Mouse (Mus musculus) embryonic facial prominence, embryonic 15.5 days (tissue): Measurements from ENCODE around the gene Dock8. TPM values are rescaled to one million over a fixed set of nuclear protein-coding genes. Genes with fewer than 3 reads are reported as not detected.
"Not testable (repeated sequence)": the region's sequence is repeated elsewhere in the genome, so short reads cannot be mapped to it uniquely, and the experiment has no call there.

Source experiments
- ATAC-seq: fragments of 200-750 bp; cut with Nextera tagmentation; 2 replicates; pipeline ENCODE4 v1.8.0; 2017; ENCODE audit warnings: low read depth, moderate TSS enrichment; ENCODE audit not compliant: insufficient number of reproducible peaks, low FRiP score, low TSS enrichment
- H3K27ac ChIP-seq: fragments of 300-500 bp; sonication (generic); replicated peaks from 2 replicates; pipeline ENCODE4 v1.5.1; 2015; ENCODE audit warnings: mild to moderate bottlenecking, inconsistent platforms
- H3K27me3 ChIP-seq: fragments of 300-500 bp; sonication (generic); 2 replicates; pipeline ENCODE4 v1.6.1; 2015; ENCODE audit warnings: inconsistent platforms
- H3K36me3 ChIP-seq: fragments of 300-500 bp; sonication (generic); 2 replicates; pipeline ENCODE4 v1.6.1; 2015; ENCODE audit warnings: mild to moderate bottlenecking, inconsistent platforms
- H3K4me1 ChIP-seq: fragments of 300-500 bp; sonication (generic); 2 replicates; pipeline ENCODE4 v1.6.1; 2015; ENCODE audit warnings: inconsistent platforms
- H3K4me2 ChIP-seq: fragments of 300-500 bp; sonication (generic); replicated peaks from 2 replicates; pipeline ENCODE4 v1.6.1; 2015; ENCODE audit warnings: mild to moderate bottlenecking, inconsistent platforms
- H3K4me3 ChIP-seq: fragments of 300-500 bp; sonication (generic); replicated peaks from 2 replicates; pipeline ENCODE4 v1.5.1; 2015; ENCODE audit warnings: mild to moderate bottlenecking, inconsistent platforms
- H3K9ac ChIP-seq: fragments of 300-500 bp; sonication (generic); 2 replicates; pipeline ENCODE4 v1.6.1; 2015; ENCODE audit warnings: inconsistent platforms
- H3K9me3 ChIP-seq: fragments of 300-500 bp; sonication (generic); replicated peaks from 2 replicates; pipeline ENCODE4 v1.6.1; 2016; ENCODE audit warnings: inconsistent platforms
- WGBS: fragments of 180-500 bp; shearing (Covaris S2); methylation state at CpG from one replicate; pipeline ENCODE4 v1.1.7; 2015; 5-methylcytosine and 5-hydroxymethylcytosine counted together
- polyA plus RNA-seq: library from polyadenylated mRNA; unstranded; fragments of >200 nt; fragmentation: Nextera tagmentation; extraction: Ambion mirVana; gene quantifications from 2 replicates; pipeline ENCODE4 v1.2.1, GENCODE M21; 2015

Dock8 gene
- polyA plus RNA-seq, 1 experiment from 2014 or later: 10.4 TPM

DNA sequence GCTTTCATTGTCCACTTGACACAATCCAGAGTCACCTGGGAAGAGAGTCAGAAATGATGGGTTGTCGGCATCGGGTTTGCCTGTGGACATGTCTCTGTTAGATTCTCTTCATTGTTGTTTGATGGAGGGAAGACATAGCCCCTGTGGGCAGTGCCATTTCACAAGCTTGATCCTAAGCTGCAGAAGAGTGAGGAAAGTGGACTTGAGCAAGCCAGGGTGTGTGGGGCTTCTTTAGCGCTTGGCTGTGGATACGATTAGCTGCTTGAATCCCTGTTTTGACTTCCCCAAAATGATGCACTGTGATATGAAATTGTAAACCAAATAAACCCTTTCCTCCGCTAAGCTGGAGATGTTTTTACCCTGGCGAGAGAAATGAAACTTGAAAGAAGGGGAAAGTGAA is 2.7 kb downstream of the Dock8 start:
- no peak overlapping the region for H3K4me2 ChIP-seq
- no peaks in the 10 kb centered on the region for H3K36me3 ChIP-seq
- H3K4me1 ChIP-seq: peaks cover 15% of the 10 kb centered on the region
- no peak overlapping the region for H3K4me3 ChIP-seq
- H3K27me3 ChIP-seq: peaks cover 48% of the 10 kb centered on the region
- H3K9ac ChIP-seq: no peak overlapping the region
- WGBS: 70% methylated on average over 6 of the region's 6 CpGs
- H3K9me3 ChIP-seq: no peaks in the 10 kb centered on the region
- H3K27ac ChIP-seq: no peak overlapping the region
- ATAC-seq: no peak

DNA sequence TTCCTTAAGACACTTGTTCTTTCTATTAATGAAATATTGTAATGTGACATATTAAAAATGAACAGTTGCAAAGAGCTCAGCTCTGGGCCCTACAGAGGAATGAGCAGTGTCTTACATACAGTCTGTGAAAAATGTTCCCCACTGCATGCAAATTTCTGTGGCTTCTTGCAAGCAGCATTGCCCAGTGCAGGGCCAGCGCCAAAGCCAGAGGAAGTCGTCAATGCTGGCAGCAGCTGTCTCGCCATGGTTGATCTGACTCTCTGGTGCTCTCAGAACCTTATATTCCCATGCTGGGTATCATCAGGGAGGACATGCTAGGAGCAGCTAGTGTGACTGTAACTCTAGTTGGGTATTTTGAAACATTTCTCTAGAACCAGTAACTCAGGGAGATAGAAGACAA is 3.5 kb downstream of the Dock8 start:
- 66% methylated on average over 3 of the region's 3 CpGs for WGBS
- H3K36me3 ChIP-seq: no peaks in the 10 kb centered on the region
- no peak overlapping the region for H3K27ac ChIP-seq
- no peak overlapping the region for H3K9ac ChIP-seq
- H3K4me1 ChIP-seq: peaks cover 15% of the 10 kb centered on the region
- H3K4me3 ChIP-seq: no peak overlapping the region
- H3K4me2 ChIP-seq: no peak overlapping the region
- no peaks in the 10 kb centered on the region for H3K9me3 ChIP-seq
- ATAC-seq: no peak
- H3K27me3 ChIP-seq: peaks cover 46% of the 10 kb centered on the region

DNA sequence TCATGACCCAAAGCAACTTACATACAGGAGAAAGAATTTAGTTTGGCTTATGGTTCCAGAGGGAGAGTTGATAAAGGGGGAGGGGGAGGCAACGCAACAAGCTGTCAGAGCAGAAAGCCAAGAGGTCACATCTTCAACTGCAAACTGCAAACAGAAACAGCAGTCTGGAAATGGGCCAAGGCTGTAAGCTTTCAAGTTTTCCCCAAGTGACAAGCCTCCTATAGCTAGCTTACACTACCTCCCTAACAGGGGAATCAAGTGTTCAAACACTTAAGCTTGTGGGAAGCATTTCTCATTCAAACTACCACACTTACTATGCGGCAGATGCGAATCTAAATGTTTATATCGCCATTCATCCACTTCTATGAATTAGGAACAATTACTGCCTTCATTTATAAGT is 4.5 kb downstream of the Dock8 start:
- WGBS: 42% methylated on average over 4 of the region's 4 CpGs
- Histone ChIP-seq H3K9ac (no peak overlapping the region), H3K4me2 (no peak overlapping the region), H3K4me3 (no peak overlapping the region), H3K4me1 (peaks cover 15% of the 10 kb centered on the region), H3K36me3 (no peaks in the 10 kb centered on the region), H3K9me3 (no peaks in the 10 kb centered on the region), H3K27me3 (peaks cover 40% of the 10 kb centered on the region), H3K27ac (no peak overlapping the region)
- ATAC-seq: no peak

DNA sequence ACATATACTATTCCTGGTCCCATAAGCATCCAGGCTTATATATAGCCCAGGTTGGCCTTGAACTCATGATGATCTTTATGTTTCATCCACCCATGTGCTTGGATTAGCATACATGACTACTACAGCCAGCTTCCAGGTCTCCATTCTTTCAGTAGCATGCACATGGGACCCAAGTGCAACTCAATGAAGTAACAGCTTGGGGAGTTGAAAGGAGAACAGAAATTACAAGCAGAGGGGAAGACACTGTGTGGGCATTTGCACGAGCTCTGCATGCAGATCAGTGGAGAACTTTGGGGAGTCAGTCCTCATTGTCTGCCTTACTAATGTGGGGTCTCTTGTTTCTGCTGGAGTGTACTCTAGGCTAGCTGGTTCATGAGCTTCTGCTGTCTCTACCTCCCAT is 7.4 kb downstream of the Dock8 start:
- H3K9ac ChIP-seq: no peak overlapping the region
- no peak overlapping the region for H3K4me3 ChIP-seq
- 84% methylated on average over 1 of the region's 1 CpGs for WGBS
- ATAC-seq: no peak
- no peaks in the 10 kb centered on the region for H3K9me3 ChIP-seq
- 0 out of 2 replicates have a peak, but pooled peaks cover 5% of the 10 kb centered on the region for H3K4me1 ChIP-seq
- H3K4me2 ChIP-seq: no peak overlapping the region
- no peaks in the 10 kb centered on the region for H3K36me3 ChIP-seq
- H3K27me3 ChIP-seq: peaks cover 14% of the 10 kb centered on the region
- H3K27ac ChIP-seq: no peak overlapping the region

DNA sequence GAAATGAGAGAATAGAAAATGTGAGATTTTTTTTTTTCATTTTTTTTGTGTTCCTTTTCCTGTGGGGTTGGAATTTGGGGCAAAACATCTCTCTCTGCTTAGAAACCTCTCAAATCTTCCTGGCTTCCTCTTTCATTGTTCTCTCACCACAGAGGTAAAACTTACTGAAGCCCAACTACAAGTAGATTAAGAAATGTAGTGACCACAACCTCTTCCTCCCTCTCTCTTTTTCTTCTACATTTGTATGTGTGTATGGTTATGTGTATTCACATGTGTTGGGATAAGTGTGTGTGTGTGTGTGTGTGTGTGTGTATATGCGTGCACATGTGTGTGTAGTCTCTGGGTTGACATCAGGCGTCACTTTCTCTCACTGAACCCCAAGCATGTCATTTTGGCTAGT is 9.2 kb downstream of the Dock8 start:
- Histone ChIP-seq H3K9me3 (no peaks in the 10 kb centered on the region), H3K27me3 (no peaks in the 10 kb centered on the region), H3K4me3 (no peak overlapping the region), H3K9ac (no peak overlapping the region), H3K4me2 (no peak overlapping the region), H3K4me1 (0 out of 2 replicates have a peak, but pooled peaks cover 5% of the 10 kb centered on the region), H3K27ac (no peak overlapping the region), H3K36me3 (no peaks in the 10 kb centered on the region)
- 83% methylated on average over 2 of the region's 2 CpGs for WGBS
- no peak for ATAC-seq

DNA sequence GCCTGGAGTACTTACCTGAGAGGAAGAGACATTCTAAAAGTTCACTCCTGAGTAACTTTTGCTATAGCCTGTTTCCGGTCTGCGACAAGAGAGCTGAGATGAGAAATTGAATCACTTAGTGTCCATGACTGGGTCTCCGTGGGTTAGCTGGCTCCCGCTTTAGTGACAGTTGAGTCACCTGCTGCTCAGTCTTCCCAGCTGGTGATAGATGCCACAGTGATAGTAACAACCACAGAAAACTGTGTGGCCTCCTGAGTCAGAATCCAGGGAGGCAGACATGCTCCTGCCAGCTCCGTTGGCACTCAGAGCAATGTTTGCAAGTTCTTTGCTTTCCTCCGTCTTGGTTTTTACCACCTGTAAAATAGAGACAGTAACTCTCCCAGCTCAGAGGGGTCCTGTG is 23.4 kb downstream of the Dock8 start:
- H3K27me3 ChIP-seq: no peaks in the 10 kb centered on the region
- no peaks in the 10 kb centered on the region for H3K9me3 ChIP-seq
- WGBS: 83% methylated on average over 6 of the region's 6 CpGs
- H3K4me3 ChIP-seq: no peak overlapping the region
- H3K4me2 ChIP-seq: no peak overlapping the region
- H3K36me3 ChIP-seq: no peaks in the 10 kb centered on the region
- no peak for ATAC-seq
- H3K4me1 ChIP-seq: no peaks in the 10 kb centered on the region
- no peak overlapping the region for H3K9ac ChIP-seq
- H3K27ac ChIP-seq: no peak overlapping the region

DNA sequence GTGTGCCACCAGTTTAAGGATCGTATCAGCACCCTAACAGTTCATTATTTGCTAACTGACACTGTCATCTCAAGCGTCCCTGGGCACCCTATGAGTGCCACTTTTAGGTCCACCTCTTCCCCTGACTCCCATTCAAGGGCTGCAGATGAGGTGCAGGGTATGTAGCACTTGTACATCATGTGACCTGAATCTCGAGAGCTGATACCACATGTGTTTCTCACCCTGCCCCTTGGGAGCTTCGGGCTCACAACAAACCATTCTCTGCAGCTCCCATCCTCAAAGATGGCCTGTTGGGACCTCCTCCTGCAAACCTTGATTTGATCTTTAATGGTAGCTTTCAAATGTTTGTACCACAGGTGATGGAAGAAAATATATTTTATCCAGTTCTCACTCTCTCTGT is 32.4 kb downstream of the Dock8 start:
- H3K4me2 ChIP-seq: no peak overlapping the region
- H3K4me3 ChIP-seq: no peak overlapping the region
- no peak overlapping the region for H3K27ac ChIP-seq
- H3K9me3 ChIP-seq: no peaks in the 10 kb centered on the region
- no peaks in the 10 kb centered on the region for H3K36me3 ChIP-seq
- H3K4me1 ChIP-seq: 0 out of 2 replicates have a peak, but pooled peaks cover 3% of the 10 kb centered on the region
- no peak for ATAC-seq
- 79% methylated on average over 4 of the region's 4 CpGs for WGBS
- H3K27me3 ChIP-seq: no peaks in the 10 kb centered on the region
- no peak overlapping the region for H3K9ac ChIP-seq

DNA sequence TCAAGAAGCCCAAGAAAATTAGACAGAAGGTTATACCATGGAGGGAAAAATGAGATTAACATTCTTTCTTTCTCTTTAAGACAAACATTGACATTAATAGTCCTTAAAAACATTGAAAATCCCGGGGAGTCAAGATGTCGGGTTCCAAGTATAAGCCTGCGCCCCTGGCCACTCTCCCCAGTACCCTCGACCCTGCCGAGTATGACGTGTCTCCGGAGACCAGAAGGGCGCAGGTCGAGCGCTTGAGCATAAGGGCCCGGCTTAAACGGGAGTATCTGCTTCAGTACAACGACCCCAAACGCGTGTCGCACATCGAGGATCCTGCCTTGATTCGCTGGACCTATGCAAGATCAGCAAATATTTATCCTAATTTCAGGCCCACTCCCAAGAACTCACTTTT is 33.7 kb downstream of the Dock8 start:
- WGBS: 77% methylated on average over 8 of the region's 18 CpGs

DNA sequence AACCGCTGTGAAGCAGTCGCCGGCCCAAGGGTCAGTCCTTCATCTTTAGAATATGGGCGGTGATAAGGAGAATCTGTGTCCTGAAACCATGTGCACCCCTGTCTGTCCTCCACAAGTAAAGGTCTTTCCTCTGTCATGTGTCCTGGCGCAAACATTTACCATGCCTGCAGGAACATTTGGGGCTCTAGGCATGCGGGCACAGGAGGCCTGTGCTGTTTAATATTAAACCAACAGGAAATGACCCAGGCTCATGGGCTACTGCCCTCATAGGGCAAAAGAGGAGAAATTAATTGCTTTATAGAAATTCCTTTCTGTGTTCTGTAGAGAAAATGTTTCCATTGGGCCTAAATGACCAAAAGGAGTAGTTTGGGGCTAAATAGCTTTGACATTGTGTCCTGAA is 36.5 kb downstream of the Dock8 start:
- Histone ChIP-seq H3K4me1 (peaks cover 9% of the 10 kb centered on the region; the same call in 1 of the 2 replicates), H3K36me3 (no peaks in the 10 kb centered on the region), H3K4me3 (no peak overlapping the region), H3K9me3 (no peaks in the 10 kb centered on the region), H3K9ac (no peak overlapping the region), H3K27me3 (no peaks in the 10 kb centered on the region), H3K4me2 (no peak overlapping the region), H3K27ac (no peak overlapping the region)
- no peak for ATAC-seq
- 82% methylated on average over 6 of the region's 6 CpGs for WGBS

More for the DNA sequence above, 33.7 kb downstream of the Dock8 start:
- not testable (repeated sequence) for H3K36me3 ChIP-seq, ATAC-seq, H3K9me3 ChIP-seq, H3K4me3 ChIP-seq, H3K9ac ChIP-seq, H3K4me2 ChIP-seq, H3K27ac ChIP-seq, H3K27me3 ChIP-seq, H3K4me1 ChIP-seq

DNA sequence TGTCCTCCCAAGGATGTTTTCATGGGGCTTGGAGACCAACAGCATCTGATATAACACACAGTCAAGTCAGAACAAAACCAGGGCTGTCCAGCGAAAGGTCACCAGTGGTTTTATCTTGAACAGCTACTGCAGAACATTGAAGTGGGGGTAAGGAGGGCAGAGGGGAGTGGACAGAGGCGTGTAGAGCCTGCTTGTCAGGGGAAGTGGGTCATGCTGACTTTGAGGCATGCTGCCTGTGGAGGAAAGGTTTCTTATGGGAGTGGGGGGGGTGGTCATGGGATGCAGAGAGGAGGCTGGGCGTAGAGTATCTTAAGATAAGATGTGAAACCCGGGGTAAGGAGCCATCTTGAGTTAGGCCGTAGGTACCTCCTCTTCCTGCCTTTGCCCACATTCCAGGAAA is 37.5 kb downstream of the Dock8 start:
- 71% methylated on average over 5 of the region's 5 CpGs for WGBS
- no peak for ATAC-seq
- Histone ChIP-seq H3K9ac (no peak overlapping the region), H3K9me3 (no peaks in the 10 kb centered on the region), H3K36me3 (no peaks in the 10 kb centered on the region), H3K4me1 (peaks cover 9% of the 10 kb centered on the region; the same call in 1 of the 2 replicates), H3K4me3 (no peak overlapping the region), H3K27me3 (no peaks in the 10 kb centered on the region), H3K4me2 (no peak overlapping the region), H3K27ac (0 out of 2 replicates have a peak overlapping the region, but pooled peaks have one; percentile 36)

DNA sequence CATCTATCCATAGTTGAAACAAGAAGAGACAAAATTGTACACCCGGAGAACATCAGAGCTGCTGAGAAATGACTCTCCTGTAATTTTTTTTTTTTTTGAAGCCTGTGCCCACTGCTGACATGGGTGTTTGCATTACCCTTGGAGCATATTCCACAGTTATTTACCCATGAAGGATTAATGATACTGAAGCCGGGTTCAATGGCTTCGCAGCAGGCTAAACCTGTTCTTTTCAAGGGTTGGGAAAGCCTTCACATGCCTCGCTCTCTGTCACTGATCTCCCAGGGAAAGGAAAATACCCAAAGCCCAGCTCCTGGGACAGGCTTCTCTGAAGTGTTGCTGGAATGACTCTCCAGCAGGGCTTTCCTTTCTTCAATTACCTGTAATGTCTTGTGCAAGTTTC is 37.9 kb downstream of the Dock8 start:
- Histone ChIP-seq H3K9ac (no peak overlapping the region), H3K27ac (no peak overlapping the region), H3K9me3 (no peaks in the 10 kb centered on the region), H3K27me3 (no peaks in the 10 kb centered on the region), H3K4me2 (no peak overlapping the region), H3K4me3 (no peak overlapping the region), H3K36me3 (no peaks in the 10 kb centered on the region), H3K4me1 (peaks cover 9% of the 10 kb centered on the region; the same call in 1 of the 2 replicates)
- WGBS: 55% methylated on average over 4 of the region's 4 CpGs
- ATAC-seq: no peak

DNA sequence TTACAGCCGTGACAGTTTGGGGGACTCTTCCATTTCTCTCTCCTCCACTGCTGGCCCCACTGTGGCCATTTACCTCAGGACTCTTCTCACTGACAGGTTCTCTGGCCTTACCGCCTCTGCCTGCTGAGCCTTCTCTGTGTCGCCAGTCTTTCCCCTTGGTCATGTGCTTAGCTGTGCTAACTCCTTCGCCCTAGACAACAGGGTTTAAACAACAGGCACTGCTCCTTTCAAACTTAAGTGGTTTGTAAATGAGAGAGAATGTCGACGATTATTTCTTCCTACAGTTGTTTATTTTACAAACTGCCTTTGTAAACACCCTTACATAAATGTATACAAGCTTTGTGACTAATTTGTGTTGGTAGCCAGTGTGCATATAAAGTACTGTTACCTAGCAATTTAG is 39.0 kb downstream of the Dock8 start:
- no peaks in the 10 kb centered on the region for H3K9me3 ChIP-seq
- no peak for ATAC-seq
- no peak overlapping the region for H3K4me2 ChIP-seq
- no peaks in the 10 kb centered on the region for H3K27me3 ChIP-seq
- peaks cover 9% of the 10 kb centered on the region; the same call in 1 of the 2 replicates for H3K4me1 ChIP-seq
- no peaks in the 10 kb centered on the region for H3K36me3 ChIP-seq
- WGBS: 47% methylated on average over 6 of the region's 6 CpGs
- no peak overlapping the region for H3K27ac ChIP-seq
- H3K9ac ChIP-seq: no peak overlapping the region
- H3K4me3 ChIP-seq: no peak overlapping the region
